Mouse (Mus musculus): ENCODE results near the gene Olfr1461. TPM values are rescaled to one million over a fixed set of nuclear protein-coding genes. Genes with fewer than 3 reads are reported as not detected.

Olfr1461 gene
- not detected in 2 replicates for polyA plus RNA-seq (2015; fragmentation: Nextera tagmentation; extraction: Ambion mirVana)

DNA sequence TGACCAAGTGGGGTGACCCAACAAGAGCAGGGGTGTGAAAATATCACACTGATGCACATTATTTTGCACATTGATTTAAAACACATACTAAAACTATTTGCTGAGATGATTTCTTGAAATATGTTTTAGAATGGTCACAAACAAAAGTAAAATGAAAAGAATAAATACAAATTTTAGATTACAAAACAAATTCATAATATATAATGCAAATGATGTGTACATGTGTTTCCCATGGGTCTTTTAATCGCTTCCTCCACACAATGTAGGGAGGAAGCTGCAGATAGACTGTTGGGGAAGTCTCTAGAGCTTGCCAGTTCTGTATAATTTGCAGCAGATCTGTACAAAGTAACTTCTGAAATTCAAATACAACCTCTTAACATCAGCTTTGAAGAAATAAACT, at the start of gene Olfr1461:
Olfr1461 (plus strand) TSS at position 301 of the 400 bp plus-strand sequence.
- H3K4me1 ChIP-seq (replicated peaks; ENCODE audit: control insufficient read depth, insufficient read depth, low read length): no peaks in the 10 kb centered on the region
- no peaks in the 10 kb centered on the region for H3K27me3 ChIP-seq (ENCODE audit: control insufficient read depth, insufficient read depth, low read depth, low read length)
- no peak within 1 kb of the TSS for H3K27ac ChIP-seq (ENCODE audit: low read length)
- no peak for ATAC-seq (ENCODE audit: low read depth)
- 0 out of 2 replicates have a peak, but pooled peaks cover 2% of the 10 kb centered on the region for H3K9me3 ChIP-seq (ENCODE audit: control insufficient read depth, low read length)
- no peak within 1 kb of the TSS for H3K4me3 ChIP-seq (ENCODE audit: low read length)
- no peak within 1 kb of the TSS for H3K9ac ChIP-seq (ENCODE audit: low read length)
- no peak within 1 kb of the TSS for H3K4me2 ChIP-seq (ENCODE audit: low read depth, low read length)
- WGBS: 29% methylated on average over 1 of the region's 1 CpGs
- H3K36me3 ChIP-seq (ENCODE audit: control insufficient read depth, insufficient read depth, low read length): no peaks in the 10 kb centered on the region

DNA sequence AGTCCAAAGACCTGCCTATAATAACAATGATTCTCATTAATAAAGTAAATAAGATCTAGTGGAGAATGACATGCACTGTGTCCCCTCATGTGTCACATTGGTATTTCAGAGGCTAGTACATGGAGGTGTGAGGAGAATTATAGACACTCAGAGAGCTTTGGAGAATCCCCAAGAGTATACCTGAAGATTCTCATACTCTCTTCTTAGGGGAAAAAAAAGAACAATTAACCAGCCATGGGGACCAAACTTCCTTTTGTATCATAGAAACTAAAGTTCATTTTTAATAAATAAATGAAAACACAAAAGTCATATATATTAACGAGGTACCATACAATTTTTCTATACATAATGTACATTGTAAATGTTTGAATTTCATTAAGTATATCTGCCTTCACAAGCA, 13.4 kb upstream of the Olfr1461 start, which contains the start of gene Olfr1459:
Olfr1459 (minus strand) TSS at position 101 of the 400 bp plus-strand sequence.
- Histone ChIP-seq H3K9me3 (ENCODE audit: control insufficient read depth, low read length) (no peaks in the 10 kb centered on the region; the same call in 1 of the 2 replicates), H3K27ac (ENCODE audit: low read length) (no peak within 1 kb of the TSS), H3K27me3 (ENCODE audit: control insufficient read depth, insufficient read depth, low read depth, low read length) (no peaks in the 10 kb centered on the region), H3K9ac (ENCODE audit: low read length) (no peak within 1 kb of the TSS), H3K36me3 (ENCODE audit: control insufficient read depth, insufficient read depth, low read length) (no peaks in the 10 kb centered on the region), H3K4me3 (ENCODE audit: low read length) (no peak within 1 kb of the TSS), H3K4me2 (ENCODE audit: low read depth, low read length) (no peak within 1 kb of the TSS), H3K4me1 (replicated peaks; ENCODE audit: control insufficient read depth, insufficient read depth, low read length) (no peaks in the 10 kb centered on the region)
- no peak for ATAC-seq (ENCODE audit: low read depth)
- WGBS: 57% methylated on average over 1 of the region's 1 CpGs

DNA sequence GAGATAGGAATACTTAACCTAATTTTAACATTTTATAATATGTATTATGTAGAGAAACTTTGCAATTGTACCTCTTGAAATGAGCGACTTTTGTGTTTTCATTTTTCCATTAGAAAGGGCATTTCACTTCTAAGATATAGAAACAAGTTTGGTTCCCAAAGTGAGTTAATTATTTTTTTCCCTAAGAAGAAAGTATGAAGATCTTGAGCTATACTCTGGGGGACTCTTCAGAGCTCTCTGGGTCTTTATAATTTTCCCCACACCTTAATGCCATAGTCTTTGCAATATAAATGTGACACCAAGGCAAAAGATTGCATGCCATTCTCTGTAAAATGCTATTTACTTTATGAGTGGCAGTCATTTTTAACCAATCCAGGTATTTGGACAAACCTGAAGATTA, 22.6 kb downstream of the Olfr1461 start, which contains the start of gene Olfr1462:
Olfr1462 (plus strand) TSS at position 301 of the 400 bp plus-strand sequence.
- H3K4me2 ChIP-seq (ENCODE audit: low read depth, low read length): no peak within 1 kb of the TSS
- no peak within 1 kb of the TSS for H3K27ac ChIP-seq (ENCODE audit: low read length)
- no peaks in the 10 kb centered on the region for H3K4me1 ChIP-seq (replicated peaks; ENCODE audit: control insufficient read depth, insufficient read depth, low read length)

More for the DNA sequence above, 22.6 kb downstream of the Olfr1461 start, which contains the start of gene Olfr1462:
- Histone ChIP-seq H3K9ac (ENCODE audit: low read length) (no peak within 1 kb of the TSS), H3K27me3 (ENCODE audit: control insufficient read depth, insufficient read depth, low read depth, low read length) (no peaks in the 10 kb centered on the region), H3K9me3 (ENCODE audit: control insufficient read depth, low read length) (no peaks in the 10 kb centered on the region), H3K4me3 (ENCODE audit: low read length) (no peak within 1 kb of the TSS), H3K36me3 (ENCODE audit: control insufficient read depth, insufficient read depth, low read length) (no peaks in the 10 kb centered on the region)
- ATAC-seq (ENCODE audit: low read depth): no peak
- WGBS: 66% methylated on average over 1 of the region's 1 CpGs

Other genes starting within 250 kb of the Olfr1461 start
- gene Olfr1448, start 238.6 kb upstream of the Olfr1461 start, polyA plus RNA-seq (2015; fragmentation: Nextera tagmentation; extraction: Ambion mirVana): not detected in 2 replicates
- not detected in 2 replicates for gene Olfr1449, start 232.2 kb upstream of the Olfr1461 start, polyA plus RNA-seq (2015; fragmentation: Nextera tagmentation; extraction: Ambion mirVana)
- not detected in 2 replicates for gene Olfr1450, start 212.7 kb upstream of the Olfr1461 start, polyA plus RNA-seq (2015; fragmentation: Nextera tagmentation; extraction: Ambion mirVana)
- not detected in 2 replicates for gene Olfr1451, start 168.0 kb upstream of the Olfr1461 start, polyA plus RNA-seq (2015; fragmentation: Nextera tagmentation; extraction: Ambion mirVana)
- not detected in 2 replicates for gene Olfr1453, start 134.7 kb upstream of the Olfr1461 start, polyA plus RNA-seq (2015; fragmentation: Nextera tagmentation; extraction: Ambion mirVana)
- not detected in 2 replicates for gene Olfr1454, start 102.4 kb upstream of the Olfr1461 start, polyA plus RNA-seq (2015; fragmentation: Nextera tagmentation; extraction: Ambion mirVana)
- gene Olfr1457, start 65.1 kb upstream of the Olfr1461 start, polyA plus RNA-seq (2015; fragmentation: Nextera tagmentation; extraction: Ambion mirVana): not detected in 2 replicates
- gene Olfr1458, start 56.2 kb upstream of the Olfr1461 start, polyA plus RNA-seq (2015; fragmentation: Nextera tagmentation; extraction: Ambion mirVana): not detected in 2 replicates
- gene Olfr1459, start 13.5 kb upstream of the Olfr1461 start, polyA plus RNA-seq (2015; fragmentation: Nextera tagmentation; extraction: Ambion mirVana): not detected in 2 replicates
- not detected in 2 replicates for gene Olfr1462, start 22.7 kb downstream of the Olfr1461 start, polyA plus RNA-seq (2015; fragmentation: Nextera tagmentation; extraction: Ambion mirVana)
- gene Olfr1463, start 68.3 kb downstream of the Olfr1461 start, polyA plus RNA-seq (2015; fragmentation: Nextera tagmentation; extraction: Ambion mirVana): not detected in 2 replicates
- not detected in 2 replicates for gene Olfr1465, start 152.5 kb downstream of the Olfr1461 start, polyA plus RNA-seq (2015; fragmentation: Nextera tagmentation; extraction: Ambion mirVana)
- gene Olfr1466, start 175.9 kb downstream of the Olfr1461 start, polyA plus RNA-seq (2015; fragmentation: Nextera tagmentation; extraction: Ambion mirVana): not detected in 2 replicates
- gene Olfr1467, start 199.2 kb downstream of the Olfr1461 start, polyA plus RNA-seq (2015; fragmentation: Nextera tagmentation; extraction: Ambion mirVana): not detected in 2 replicates
- not detected in 2 replicates for gene Olfr1469, start 244.8 kb downstream of the Olfr1461 start, polyA plus RNA-seq (2015; fragmentation: Nextera tagmentation; extraction: Ambion mirVana)